Mouse (Mus musculus): ENCODE measurements at regions not wholly inside any gene's neighbourhood (a gene's known extent, or its start where the extent isn't known, plus 50 kb on each side); places are given as distances from the start of the nearest gene placed in this dataset.

DNA sequence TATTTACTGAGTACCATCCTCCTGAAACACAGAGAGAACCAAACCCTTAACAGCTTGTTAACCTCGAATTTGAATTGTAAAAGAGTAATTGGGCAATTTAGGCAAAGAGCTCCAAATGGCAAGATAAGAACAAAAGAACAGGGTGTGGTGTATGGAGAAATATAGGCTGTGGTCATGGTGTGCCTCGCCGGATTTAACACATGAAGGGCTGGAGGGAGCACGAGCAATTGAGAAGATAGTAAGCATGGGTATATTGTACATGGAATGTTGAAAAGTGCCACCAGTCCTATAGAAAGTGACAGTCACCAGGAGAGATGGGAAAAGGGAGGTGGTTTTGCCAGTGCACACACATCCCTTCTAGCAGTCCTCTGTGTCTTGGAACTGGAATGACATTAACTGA is 164.5 kb upstream of the Lrig3 start:
- no peak overlapping the region for H3K9ac ChIP-seq (replicated peaks)
- H3K9me3 ChIP-seq: no peaks in the 10 kb centered on the region
- 63% methylated on average over 4 of the region's 4 CpGs for WGBS
- H3K27ac ChIP-seq (replicated peaks): no peak overlapping the region
- no peak overlapping the region for H3K4me2 ChIP-seq (replicated peaks)
- H3K4me1 ChIP-seq: peaks cover 6% of the 10 kb centered on the region; the same call in 1 of the 2 replicates
- H3K27me3 ChIP-seq: no peaks in the 10 kb centered on the region
- H3K4me3 ChIP-seq: no peak overlapping the region
- no peak for ATAC-seq (ENCODE audit: low FRiP score, low read depth)
- H3K36me3 ChIP-seq: no peaks in the 10 kb centered on the region

GRCm38 (mm10) chr10:125802923-125803583 is 162.9 kb upstream of the Lrig3 start:
- no peak overlapping the region for H3K4me2 ChIP-seq (replicated peaks)
- no peak overlapping the region for H3K27ac ChIP-seq (replicated peaks)
- no peaks in the 10 kb centered on the region for H3K36me3 ChIP-seq
- WGBS: 93% methylated on average over 7 of the region's 7 CpGs
- no peaks in the 10 kb centered on the region for H3K27me3 ChIP-seq
- peaks cover 6% of the 10 kb centered on the region; the same call in 1 of the 2 replicates for H3K4me1 ChIP-seq
- H3K4me3 ChIP-seq: no peak overlapping the region
- H3K9me3 ChIP-seq: no peaks in the 10 kb centered on the region
- ATAC-seq (ENCODE audit: low FRiP score, low read depth): no peak
- H3K9ac ChIP-seq (replicated peaks): no peak overlapping the region

- no peak overlapping the region for H3K4me3 ChIP-seq
- H3K4me2 ChIP-seq (replicated peaks): no peak overlapping the region
- no peaks in the 10 kb centered on the region for H3K4me1 ChIP-seq
- ATAC-seq (ENCODE audit: low FRiP score, low read depth): no peak
- H3K9ac ChIP-seq (replicated peaks): no peak overlapping the region
- no peak overlapping the region for H3K27ac ChIP-seq (replicated peaks)
- WGBS: 85% methylated on average over 8 of the region's 8 CpGs
- no peaks in the 10 kb centered on the region for H3K27me3 ChIP-seq
- no peaks in the 10 kb centered on the region for H3K36me3 ChIP-seq
- no peaks in the 10 kb centered on the region for H3K9me3 ChIP-seq
Observed at GRCm38 (mm10) chr10:125809763-125810361, 156.1 kb upstream of the Lrig3 start.

DNA sequence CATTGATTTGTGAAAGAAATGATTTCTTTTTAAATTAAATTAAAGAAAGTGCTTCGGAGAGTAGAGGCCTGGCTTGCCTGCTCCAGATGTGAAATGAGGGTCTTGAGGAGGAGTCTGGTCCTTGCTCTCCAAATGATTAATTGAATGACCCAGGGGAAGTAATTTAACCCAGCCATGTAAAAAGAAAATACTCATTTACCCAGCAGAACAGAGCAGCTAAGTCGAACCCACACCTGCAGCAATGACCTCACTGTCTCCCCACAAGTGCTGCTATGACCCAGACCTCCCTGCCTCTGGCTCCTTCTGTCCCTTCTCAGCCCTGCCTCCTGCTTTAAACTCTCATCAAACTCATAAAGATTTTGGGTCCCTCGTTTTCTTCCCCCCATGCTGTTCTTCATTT is 155.4 kb upstream of the Lrig3 start:
- Histone ChIP-seq H3K36me3 (no peaks in the 10 kb centered on the region), H3K4me2 (replicated peaks) (no peak overlapping the region), H3K9ac (replicated peaks) (no peak overlapping the region), H3K4me1 (no peaks in the 10 kb centered on the region), H3K27ac (replicated peaks) (no peak overlapping the region), H3K27me3 (no peaks in the 10 kb centered on the region), H3K9me3 (no peaks in the 10 kb centered on the region), H3K4me3 (no peak overlapping the region)
- 69% methylated on average over 3 of the region's 3 CpGs for WGBS
- ATAC-seq (ENCODE audit: low FRiP score, low read depth): no peak

DNA sequence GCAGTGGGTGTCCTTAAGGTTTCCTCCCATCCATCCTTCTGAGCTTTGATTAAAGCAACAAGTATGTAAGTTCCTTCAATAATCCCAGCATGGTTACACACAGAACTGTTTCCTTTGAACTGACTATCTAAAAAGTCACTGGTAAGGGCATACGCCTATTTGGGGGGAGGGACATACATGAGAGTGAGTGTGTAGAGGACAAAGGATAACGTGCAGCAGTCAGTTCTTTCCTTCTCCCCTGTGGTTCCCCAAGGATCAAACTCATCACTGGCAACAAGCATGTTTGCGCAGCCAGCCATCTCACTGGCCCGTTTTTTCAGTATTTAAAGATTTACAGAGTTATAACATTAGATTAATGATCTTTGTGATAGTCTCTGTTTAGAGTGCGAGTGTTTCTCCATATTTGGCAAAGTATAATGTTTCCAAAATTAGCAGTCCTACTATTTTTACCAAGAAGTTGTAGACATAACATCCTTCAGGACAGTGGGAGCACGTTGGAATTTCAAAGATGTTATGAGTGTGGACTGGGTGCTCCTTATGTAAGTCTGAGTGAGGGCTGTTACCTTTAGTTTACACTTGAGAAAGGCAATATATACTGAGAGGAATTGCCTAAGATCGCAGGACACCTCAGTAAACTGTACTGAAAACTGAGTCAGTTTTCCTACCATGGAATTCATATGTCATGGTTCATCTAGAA is 151.6 kb upstream of the Lrig3 start:
- H3K36me3 ChIP-seq: no peaks in the 10 kb centered on the region
- H3K4me3 ChIP-seq: no peak overlapping the region
- H3K9ac ChIP-seq (replicated peaks): no peak overlapping the region
- no peak overlapping the region for H3K4me2 ChIP-seq (replicated peaks)
- no peaks in the 10 kb centered on the region for H3K27me3 ChIP-seq
- H3K27ac ChIP-seq (replicated peaks): no peak overlapping the region
- ATAC-seq (ENCODE audit: low FRiP score, low read depth): no peak
- no peaks in the 10 kb centered on the region for H3K9me3 ChIP-seq
- H3K4me1 ChIP-seq: no peaks in the 10 kb centered on the region
- WGBS: 81% methylated on average over 7 of the region's 7 CpGs

GRCm38 (mm10) chr10:125832134-125832533 is 133.8 kb upstream of the Lrig3 start:
- Histone ChIP-seq H3K4me3 (no peak overlapping the region), H3K27ac (replicated peaks) (no peak overlapping the region), H3K4me1 (no peaks in the 10 kb centered on the region), H3K36me3 (no peaks in the 10 kb centered on the region), H3K4me2 (replicated peaks) (no peak overlapping the region), H3K27me3 (0 out of 2 replicates have a peak, but pooled peaks cover 5% of the 10 kb centered on the region), H3K9me3 (no peaks in the 10 kb centered on the region), H3K9ac (replicated peaks) (no peak overlapping the region)
- 69% methylated on average over 5 of the region's 5 CpGs for WGBS
- ATAC-seq (ENCODE audit: low FRiP score, low read depth): no peak

- Histone ChIP-seq H3K27me3 (0 out of 2 replicates have a peak, but pooled peaks cover 5% of the 10 kb centered on the region), H3K27ac (replicated peaks) (no peak overlapping the region)
- WGBS: 71% methylated on average over 7 of the region's 7 CpGs
Observed at GRCm38 (mm10) chr10:125832764-125833163, 133.2 kb upstream of the Lrig3 start.

GRCm38 (mm10) chr10:125833989-125834388 is 132.0 kb upstream of the Lrig3 start:
- no peaks in the 10 kb centered on the region for H3K9me3 ChIP-seq
- no peak overlapping the region for H3K27ac ChIP-seq (replicated peaks)
- no peak overlapping the region for H3K9ac ChIP-seq (replicated peaks)
- H3K36me3 ChIP-seq: no peaks in the 10 kb centered on the region
- 87% methylated on average over 4 of the region's 4 CpGs for WGBS
- ATAC-seq (ENCODE audit: low FRiP score, low read depth): no peak
- H3K4me1 ChIP-seq: peaks cover 5% of the 10 kb centered on the region; the same call in 1 of the 2 replicates
- no peak overlapping the region for H3K4me2 ChIP-seq (replicated peaks)
- no peak overlapping the region for H3K4me3 ChIP-seq
- H3K27me3 ChIP-seq: 0 out of 2 replicates have a peak, but pooled peaks cover 5% of the 10 kb centered on the region

More at GRCm38 (mm10) chr10:125832764-125833163, 133.2 kb upstream of the Lrig3 start:
- Histone ChIP-seq H3K9ac (replicated peaks) (no peak overlapping the region), H3K4me2 (replicated peaks) (no peak overlapping the region), H3K9me3 (no peaks in the 10 kb centered on the region), H3K4me1 (no peaks in the 10 kb centered on the region), H3K4me3 (no peak overlapping the region), H3K36me3 (no peaks in the 10 kb centered on the region)
- ATAC-seq (ENCODE audit: low FRiP score, low read depth): no peak

DNA sequence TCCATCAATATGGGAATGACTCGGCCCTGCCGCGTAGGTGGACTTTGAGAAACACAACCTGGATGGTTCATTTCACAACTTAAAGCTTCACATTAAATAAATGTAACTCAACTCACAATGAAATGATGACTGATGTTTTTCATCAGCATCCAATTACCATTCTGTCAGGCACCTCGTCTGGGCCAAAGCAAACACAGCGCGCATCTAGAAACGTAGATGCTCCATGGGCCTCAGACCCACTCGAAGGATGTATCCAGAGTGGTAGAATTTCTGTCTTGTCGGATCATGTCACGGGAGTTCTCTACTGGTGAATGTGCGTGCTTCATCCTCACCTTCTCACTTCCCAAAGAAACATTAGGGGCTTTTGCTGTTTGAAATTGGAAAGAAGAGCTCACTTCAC is 127.0 kb upstream of the Lrig3 start:
- Histone ChIP-seq H3K4me1 (peaks cover 19% of the 10 kb centered on the region), H3K4me3 (no peak overlapping the region), H3K9me3 (no peaks in the 10 kb centered on the region), H3K27me3 (0 out of 2 replicates have a peak, but pooled peaks cover 5% of the 10 kb centered on the region), H3K9ac (replicated peaks) (no peak overlapping the region), H3K4me2 (replicated peaks) (no peak overlapping the region), H3K36me3 (no peaks in the 10 kb centered on the region), H3K27ac (replicated peaks) (no peak overlapping the region)
- ATAC-seq (ENCODE audit: low FRiP score, low read depth): no peak
- 70% methylated on average over 11 of the region's 11 CpGs for WGBS

DNA sequence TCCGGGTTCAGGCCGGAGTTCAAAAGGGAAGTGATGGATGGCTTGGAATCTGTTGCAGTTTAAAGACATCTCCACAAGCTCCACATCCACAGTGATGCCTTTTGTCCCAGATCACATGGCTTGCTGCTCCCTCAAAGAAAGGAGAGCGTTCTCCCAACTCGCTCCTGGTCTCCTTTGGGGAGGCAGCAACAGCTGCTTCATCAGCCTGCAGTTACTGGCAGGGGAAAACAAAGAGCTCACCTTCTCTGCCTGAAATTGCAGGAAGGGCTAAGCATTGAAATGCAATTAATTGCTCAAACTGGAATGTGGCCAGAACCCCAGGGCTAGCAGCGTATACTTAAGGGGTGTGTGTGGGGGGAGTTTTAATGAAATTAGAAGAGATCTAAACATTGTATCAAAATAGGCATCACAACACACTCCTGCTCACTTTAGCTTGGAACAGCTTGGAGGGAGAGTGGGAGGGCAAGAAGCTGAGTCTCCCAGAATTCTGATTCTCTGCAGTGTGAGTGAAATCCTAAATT is 126.3 kb upstream of the Lrig3 start:
- Histone ChIP-seq H3K4me2 (replicated peaks) (no peak overlapping the region), H3K27ac (replicated peaks) (no peak overlapping the region), H3K9ac (replicated peaks) (no peak overlapping the region), H3K4me1 (peaks cover 19% of the 10 kb centered on the region), H3K27me3 (0 out of 2 replicates have a peak, but pooled peaks cover 5% of the 10 kb centered on the region), H3K9me3 (no peaks in the 10 kb centered on the region), H3K4me3 (no peak overlapping the region), H3K36me3 (no peaks in the 10 kb centered on the region)
- 27% methylated on average over 5 of the region's 5 CpGs for WGBS
- peak; percentile 52; the same call in 1 of the 2 replicates for ATAC-seq (ENCODE audit: low FRiP score, low read depth)

- Histone ChIP-seq H3K27me3 (0 out of 2 replicates have a peak, but pooled peaks cover 5% of the 10 kb centered on the region), H3K27ac (replicated peaks) (no peak overlapping the region), H3K4me3 (no peak overlapping the region), H3K9me3 (no peaks in the 10 kb centered on the region), H3K9ac (replicated peaks) (no peak overlapping the region), H3K4me2 (replicated peaks) (no peak overlapping the region), H3K4me1 (peaks cover 25% of the 10 kb centered on the region), H3K36me3 (no peaks in the 10 kb centered on the region)
- ATAC-seq (ENCODE audit: low FRiP score, low read depth): no peak
- 94% methylated on average over 1 of the region's 1 CpGs for WGBS
Observed at GRCm38 (mm10) chr10:125840388-125840787, 125.6 kb upstream of the Lrig3 start.

GRCm38 (mm10) chr10:125844336-125844865 is 121.6 kb upstream of the Lrig3 start:
- Histone ChIP-seq H3K4me2 (replicated peaks) (no peak overlapping the region), H3K4me1 (peaks cover 18% of the 10 kb centered on the region), H3K36me3 (no peaks in the 10 kb centered on the region), H3K27me3 (no peaks in the 10 kb centered on the region), H3K4me3 (no peak overlapping the region), H3K9me3 (no peaks in the 10 kb centered on the region), H3K9ac (replicated peaks) (no peak overlapping the region), H3K27ac (replicated peaks) (no peak overlapping the region)
- WGBS: 61% methylated on average over 9 of the region's 9 CpGs
- ATAC-seq (ENCODE audit: low FRiP score, low read depth): no peak
